Mouse (Mus musculus): Measurements from ENCODE around the gene Ttc27. TPM values are rescaled to one million over a fixed set of nuclear protein-coding genes. Genes with fewer than 3 reads are reported as not detected.

Gene Ttc27
- total RNA-seq, 2 experiments from 2014 or later = 21.9 to 29.4 TPM

GRCm38 (mm10) chr17:74707637-74708152 lies 9.8 kb upstream of the Ttc27 start:
- Histone ChIP-seq H3K4me3 (no peak overlapping the region), H3K27ac (no peak overlapping the region)
- intact Hi-C loops (cut with DNase I) = no loop called here
- TF ChIP-seq CTCF (IDR thresholded peaks at IDR 0.05) = no peak
- no peak for DNase-seq (ENCODE audit: extremely low spot score in 1 of 2, low spot score in 2 of 2)

GRCm38 (mm10) chr17:74710731-74711130 lies 6.8 kb upstream of the Ttc27 start:
- DNase-seq (ENCODE audit: extremely low spot score in 1 of 2, low spot score in 2 of 2) = no peak
- no peak; the same call in 1 of the 2 replicates for TF ChIP-seq CTCF (IDR thresholded peaks at IDR 0.05)
- intact Hi-C loops (cut with DNase I) = no loop called here
- Histone ChIP-seq H3K27ac (no peak overlapping the region), H3K4me3 (no peak overlapping the region)

- DNase-seq (ENCODE audit: extremely low spot score in 1 of 2, low spot score in 2 of 2) = no peak
- intact Hi-C loops (cut with DNase I) = no loop called here
- no peak for TF ChIP-seq CTCF (IDR thresholded peaks at IDR 0.05)
Measured at GRCm38 (mm10) chr17:74711627-74712026, 5.9 kb upstream of the Ttc27 start.

GRCm38 (mm10) chr17:74715128-74715527 lies 2.4 kb upstream of the Ttc27 start:
- no peak for DNase-seq (ENCODE audit: extremely low spot score in 1 of 2, low spot score in 2 of 2)
- intact Hi-C loops (cut with DNase I) = loop anchor here (5.0 kb wide), 1 partner anchor 318 kb away; the partner anchor contains the start of gene Slc30a6
- Histone ChIP-seq H3K4me3 (no peak overlapping the region), H3K27ac (no peak overlapping the region)
- TF ChIP-seq CTCF (IDR thresholded peaks at IDR 0.05) = no peak

More at GRCm38 (mm10) chr17:74711627-74712026, 5.9 kb upstream of the Ttc27 start:
- H3K4me3 ChIP-seq = no peak overlapping the region
- H3K27ac ChIP-seq = no peak overlapping the region

GRCm38 (mm10) chr17:74715724-74716123 lies 1.8 kb upstream of the Ttc27 start:
- no peak for DNase-seq (ENCODE audit: extremely low spot score in 1 of 2, low spot score in 2 of 2)
- Histone ChIP-seq H3K4me3 (no peak overlapping the region), H3K27ac (no peak overlapping the region)
- TF ChIP-seq CTCF (IDR thresholded peaks at IDR 0.05) = no peak
- intact Hi-C loops (cut with DNase I) = loop anchor here (5.0 kb wide), 1 partner anchor 318 kb away; the partner anchor contains the start of gene Slc30a6

GRCm38 (mm10) chr17:74716643-74717042 lies 889 bp upstream of the Ttc27 start:
- no peak for DNase-seq (ENCODE audit: extremely low spot score in 1 of 2, low spot score in 2 of 2)
- H3K27ac ChIP-seq = no peak overlapping the region
- intact Hi-C loops (cut with DNase I) = loop anchor here (5.0 kb wide), 1 partner anchor 319 kb away; the partner anchor contains the start of gene Slc30a6
- TF ChIP-seq CTCF (IDR thresholded peaks at IDR 0.05) = no peak
- H3K4me3 ChIP-seq = no peak overlapping the region

GRCm38 (mm10) chr17:74717091-74717617 lies 378 bp upstream of the Ttc27 start:
- peak overlapping the region; percentile 80 for H3K27ac ChIP-seq
- peak overlapping the region; percentile 93 for H3K4me3 ChIP-seq
- no peak for TF ChIP-seq CTCF (IDR thresholded peaks at IDR 0.05)
- intact Hi-C loops (cut with DNase I) = loop anchor here (5.0 kb wide), 1 partner anchor 320 kb away; the partner anchor contains the start of gene Slc30a6
- no peak for DNase-seq (ENCODE audit: extremely low spot score in 1 of 2, low spot score in 2 of 2)

GRCm38 (mm10) chr17:74732872-74733271 lies 15.3 kb downstream of the Ttc27 start:
- peak; percentile 19 for TF ChIP-seq CTCF (IDR thresholded peaks at IDR 0.05)
- Histone ChIP-seq H3K27ac (no peak overlapping the region), H3K4me3 (no peak overlapping the region)
- intact Hi-C loops (cut with DNase I) = loop anchor here (5.0 kb wide), 1 partner anchor 354 kb away; no protein-coding TSS in a partner anchor
- DNase-seq (ENCODE audit: extremely low spot score in 1 of 2, low spot score in 2 of 2) = no peak

- TF ChIP-seq CTCF (IDR thresholded peaks at IDR 0.05) = no peak
- no peak for DNase-seq (ENCODE audit: extremely low spot score in 1 of 2, low spot score in 2 of 2)
- H3K4me3 ChIP-seq = no peak overlapping the region
- intact Hi-C loops (cut with DNase I) = no loop called here
- H3K27ac ChIP-seq = no peak overlapping the region
Measured at GRCm38 (mm10) chr17:74735392-74735791, 17.9 kb downstream of the Ttc27 start.

- no peak for DNase-seq (ENCODE audit: extremely low spot score in 1 of 2, low spot score in 2 of 2)
- Histone ChIP-seq H3K27ac (no peak overlapping the region), H3K4me3 (no peak overlapping the region)
- intact Hi-C loops (cut with DNase I) = no loop called here
- TF ChIP-seq CTCF (IDR thresholded peaks at IDR 0.05) = no peak
Measured at GRCm38 (mm10) chr17:74749659-74750058, 32.1 kb downstream of the Ttc27 start.

GRCm38 (mm10) chr17:74751026-74751425 lies 33.5 kb downstream of the Ttc27 start:
- no peak for DNase-seq (ENCODE audit: extremely low spot score in 1 of 2, low spot score in 2 of 2)
- Histone ChIP-seq H3K27ac (no peak overlapping the region), H3K4me3 (no peak overlapping the region)
- intact Hi-C loops (cut with DNase I) = no loop called here
- no peak for TF ChIP-seq CTCF (IDR thresholded peaks at IDR 0.05)

GRCm38 (mm10) chr17:74752906-74753627 lies 35.5 kb downstream of the Ttc27 start:
- Histone ChIP-seq H3K4me3 (no peak overlapping the region), H3K27ac (no peak overlapping the region)
- intact Hi-C loops (cut with DNase I) = no loop called here
- DNase-seq (ENCODE audit: extremely low spot score in 1 of 2, low spot score in 2 of 2) = no peak
- TF ChIP-seq CTCF (IDR thresholded peaks at IDR 0.05) = no peak

All from left cerebral cortex, adult 2 months (tissue).